Mouse (Mus musculus): ENCODE measurements at regions not wholly inside any gene's neighbourhood (a gene's known extent, or its start where the extent isn't known, plus 50 kb on each side); places are given as distances from the start of the nearest gene placed in this dataset.
A peak's percentile ranks its signal among the peaks of the same experiment; 100 is the strongest.

DNA sequence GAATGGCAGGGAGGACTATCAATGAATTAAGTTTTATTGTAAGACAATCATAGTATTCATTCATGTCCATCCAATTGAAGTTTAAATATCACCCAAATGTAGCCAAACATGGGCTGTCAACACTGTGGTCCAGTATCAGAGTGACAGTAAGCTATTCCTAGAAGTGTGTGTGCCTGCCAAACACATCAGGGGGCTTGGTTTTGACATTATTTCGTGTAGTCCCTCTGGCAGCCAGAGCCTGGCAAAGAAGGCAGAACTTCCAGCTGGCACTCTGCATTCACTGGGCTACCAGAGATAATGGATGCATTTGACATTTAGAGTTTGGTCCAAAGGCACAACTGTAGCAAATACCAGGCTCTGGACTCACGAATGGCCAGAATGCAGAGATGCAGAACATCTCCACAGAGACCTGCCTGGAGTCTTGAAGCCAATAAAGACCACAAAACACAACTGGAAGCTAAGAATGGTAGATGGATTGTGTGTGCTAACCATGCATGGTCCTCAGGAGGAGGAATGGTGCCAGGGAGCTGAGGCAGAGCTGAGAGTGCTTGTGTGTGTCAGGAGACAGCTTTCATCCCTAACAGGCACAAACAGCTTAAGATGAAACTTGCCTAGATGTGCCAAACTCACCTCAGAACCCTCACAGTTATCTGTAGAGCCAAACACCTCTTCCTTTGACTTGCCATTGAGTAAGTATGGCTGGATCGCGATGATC is 210.9 kb downstream of the Lrig3 start:
- peak; percentile 40 for DNase-seq (ENCODE audit: low read depth)
- TF ChIP-seq POLR2A (IDR thresholded peaks at IDR 0.05; ENCODE audit: borderline replicate concordance, extremely low read depth, insufficient read depth, insufficient read length, poor library complexity, severe bottlenecking), result no peak
- no peak for TF ChIP-seq CTCF (IDR thresholded peaks at IDR 0.05; ENCODE audit: borderline replicate concordance, extremely low read depth, insufficient read depth, insufficient read length)

DNA sequence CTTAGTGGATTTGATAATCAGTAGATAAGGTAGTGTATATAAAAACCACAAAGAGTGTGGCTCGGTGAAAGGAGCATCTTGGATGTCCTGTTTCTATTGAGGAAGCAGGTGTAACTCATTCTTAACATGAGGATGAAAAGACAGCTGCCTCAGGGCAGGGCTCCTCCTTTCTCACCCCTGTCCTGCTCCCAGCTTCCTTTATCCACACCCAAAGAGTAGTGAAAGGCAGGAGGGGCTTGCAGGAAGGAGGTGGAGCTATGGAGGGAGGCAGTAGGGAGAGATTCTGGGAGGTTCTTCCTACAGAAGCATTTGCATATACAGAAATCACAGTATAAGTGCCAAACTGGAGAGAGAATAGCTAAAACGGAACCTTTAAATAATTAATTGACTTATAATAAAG is 216.4 kb downstream of the Lrig3 start:
- no peak for TF ChIP-seq CTCF (IDR thresholded peaks at IDR 0.05; ENCODE audit: borderline replicate concordance, extremely low read depth, insufficient read depth, insufficient read length)
- TF ChIP-seq POLR2A (IDR thresholded peaks at IDR 0.05; ENCODE audit: borderline replicate concordance, extremely low read depth, insufficient read depth, insufficient read length, poor library complexity, severe bottlenecking), result no peak
- no peak for DNase-seq (ENCODE audit: low read depth)

DNA sequence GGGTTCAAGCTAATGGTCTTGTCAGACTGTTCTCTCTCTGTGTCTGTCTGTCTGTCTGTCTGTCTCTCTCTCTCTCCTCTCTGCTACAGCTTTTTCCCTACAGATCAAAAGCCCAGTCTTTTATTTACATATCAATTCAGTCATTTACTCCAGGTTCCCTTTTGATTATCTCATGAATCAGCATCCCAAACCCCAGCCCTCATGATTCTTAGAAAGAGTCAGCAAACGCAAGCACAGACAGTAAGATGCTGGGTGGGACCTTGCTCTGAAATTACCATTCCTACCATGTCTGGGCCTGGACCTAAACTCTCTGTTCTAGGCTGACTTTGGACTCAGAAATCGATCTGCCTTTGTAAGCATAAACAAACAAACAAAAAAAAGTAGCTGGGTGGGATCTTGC is 218.0 kb downstream of the Lrig3 start:
- TF ChIP-seq CTCF (IDR thresholded peaks at IDR 0.05; ENCODE audit: borderline replicate concordance, extremely low read depth, insufficient read depth, insufficient read length) (no peak), POLR2A (IDR thresholded peaks at IDR 0.05; ENCODE audit: borderline replicate concordance, extremely low read depth, insufficient read depth, insufficient read length, poor library complexity, severe bottlenecking) (no peak)
- DNase-seq (ENCODE audit: low read depth), result no peak

DNA sequence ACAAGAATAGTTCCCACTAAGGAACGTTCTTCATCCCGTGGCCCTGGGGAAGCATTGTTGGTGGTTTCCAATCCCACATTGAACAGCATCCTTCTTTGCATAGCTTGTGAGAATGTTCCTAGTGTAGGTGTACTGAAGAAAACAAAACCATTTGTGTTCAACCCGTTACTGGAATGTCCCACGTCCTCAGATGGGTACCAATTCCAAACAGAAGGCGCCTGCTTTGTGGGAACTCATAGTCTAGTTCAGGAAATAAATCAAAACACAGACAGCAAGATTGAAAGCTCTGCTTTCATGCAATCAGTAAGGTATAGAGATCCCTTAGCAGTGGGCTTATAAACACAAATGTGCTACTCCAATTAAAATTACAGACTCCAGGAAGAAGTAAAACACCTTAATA is 219.4 kb downstream of the Lrig3 start:
- DNase-seq (ENCODE audit: low read depth), result no peak
- TF ChIP-seq POLR2A (IDR thresholded peaks at IDR 0.05; ENCODE audit: borderline replicate concordance, extremely low read depth, insufficient read depth, insufficient read length, poor library complexity, severe bottlenecking) (no peak), CTCF (IDR thresholded peaks at IDR 0.05; ENCODE audit: borderline replicate concordance, extremely low read depth, insufficient read depth, insufficient read length) (no peak)

DNA sequence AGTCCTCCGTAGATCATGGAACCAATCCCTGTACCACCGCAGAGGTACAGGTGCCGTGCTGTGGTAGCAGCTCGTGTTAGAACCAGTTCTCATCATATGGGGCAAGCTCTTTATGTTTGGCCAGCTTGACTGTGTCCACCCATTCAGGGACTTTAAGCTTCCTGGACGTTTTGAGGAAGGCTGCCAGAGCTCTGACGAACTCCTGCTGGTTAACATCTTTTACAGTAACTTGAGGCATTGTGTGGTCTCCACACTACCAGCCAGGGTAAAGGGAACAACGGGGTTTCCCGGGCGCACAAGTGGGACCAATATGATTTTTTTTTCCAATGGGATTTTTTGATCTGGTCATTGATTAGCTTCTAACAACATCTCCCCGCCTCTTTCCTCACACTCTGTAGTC is 220.1 kb downstream of the Lrig3 start:
- no peak for DNase-seq (ENCODE audit: low read depth)
- TF ChIP-seq CTCF (IDR thresholded peaks at IDR 0.05; ENCODE audit: borderline replicate concordance, extremely low read depth, insufficient read depth, insufficient read length), result no peak
- no peak for TF ChIP-seq POLR2A (IDR thresholded peaks at IDR 0.05; ENCODE audit: borderline replicate concordance, extremely low read depth, insufficient read depth, insufficient read length, poor library complexity, severe bottlenecking)

DNA sequence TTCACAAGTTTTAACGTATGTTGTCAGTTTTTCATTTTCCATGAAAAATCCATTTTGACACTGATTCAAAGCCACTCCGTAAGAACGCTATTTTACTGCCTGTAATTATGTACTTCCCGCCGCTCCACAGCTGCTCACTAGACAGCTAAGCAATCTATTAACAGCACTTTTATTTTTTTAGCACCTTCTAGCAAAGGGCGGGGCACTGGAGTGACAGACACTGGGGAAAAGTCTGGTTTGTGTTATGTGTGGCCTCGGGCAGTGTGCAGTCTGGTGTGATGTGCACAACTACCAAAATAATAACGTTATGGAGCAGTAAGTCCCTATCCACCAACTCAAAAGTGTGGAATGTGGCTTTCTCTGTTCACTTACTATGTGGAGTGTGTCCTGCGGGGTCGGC is 223.0 kb downstream of the Lrig3 start:
- TF ChIP-seq CTCF (IDR thresholded peaks at IDR 0.05; ENCODE audit: borderline replicate concordance, extremely low read depth, insufficient read depth, insufficient read length), result no peak
- TF ChIP-seq POLR2A (IDR thresholded peaks at IDR 0.05; ENCODE audit: borderline replicate concordance, extremely low read depth, insufficient read depth, insufficient read length, poor library complexity, severe bottlenecking), result no peak
- peak; percentile 54 for DNase-seq (ENCODE audit: low read depth)
